Mouse (Mus musculus) gastrocnemius, adult 8-10 months (tissue): ENCODE results near the gene Psma7. TPM values are rescaled to one million over a fixed set of nuclear protein-coding genes. Genes with fewer than 3 reads are reported as not detected.

Experiments used
- DNase-seq, 2 experiments: peaks; one replicate each; pipeline ENCODE4 v3.0.0; 2022; ENCODE audit warnings: low spot score in 2 of 2
- total RNA-seq, 4 experiments: library from RNA; stranded (reverse); gene quantifications; 2 replicates each; pipeline ENCODE4 v1.2.4; 2022

The Psma7 gene
- 100 to 1,000 TPM; 137 to 165 (median 152) TPM for total RNA-seq

- DNase-seq = peak; percentile 80 to 86
These were observed at the start of gene Psma7, which contains the start of gene Ss18l1 for GRCm38 (mm10) chr2:180042256-180042857. Gene Psma7, minus strand, starts transcription at chr2:180042433. Gene Ss18l1, plus strand, starts transcription at chr2:180042509.

- DNase-seq = peak in 1 of 2 experiments; percentile 5
These were observed 48.1 kb upstream of the Psma7 start for GRCm38 (mm10) chr2:180090285-180090684.

- DNase-seq = no peak
These were observed 45.2 kb upstream of the Psma7 start for GRCm38 (mm10) chr2:180087472-180087871.

- no peak for DNase-seq
These were observed 44.4 kb upstream of the Psma7 start for GRCm38 (mm10) chr2:180086637-180087027.

- DNase-seq = no peak
These were observed 43.8 kb upstream of the Psma7 start for GRCm38 (mm10) chr2:180085926-180086636.

GRCm38 (mm10) chr2:180084565-180084964 is 42.3 kb upstream of the Psma7 start:
- no peak for DNase-seq

GRCm38 (mm10) chr2:180083063-180083462 is 40.8 kb upstream of the Psma7 start:
- no peak for DNase-seq

- no peak for DNase-seq
These were observed 38.4 kb upstream of the Psma7 start for GRCm38 (mm10) chr2:180080680-180081079.

- no peak for DNase-seq
These were observed 35.4 kb upstream of the Psma7 start for GRCm38 (mm10) chr2:180077622-180078021.

GRCm38 (mm10) chr2:180072886-180073285 is 30.7 kb upstream of the Psma7 start:
- no peak for DNase-seq

GRCm38 (mm10) chr2:180071671-180072070 is 29.4 kb upstream of the Psma7 start:
- DNase-seq = no peak

GRCm38 (mm10) chr2:180070481-180071453 is 28.5 kb upstream of the Psma7 start, which contains the start of gene Mtg2:
Gene Mtg2, plus strand, starts transcription at chr2:180070588.
- DNase-seq = peak; percentile 90 to 94

GRCm38 (mm10) chr2:180069770-180070480 is 27.7 kb upstream of the Psma7 start:
- no peak for DNase-seq

- DNase-seq = no peak
These were observed 21.3 kb upstream of the Psma7 start for GRCm38 (mm10) chr2:180063338-180064131.

GRCm38 (mm10) chr2:180053001-180053400 is 10.8 kb upstream of the Psma7 start:
- DNase-seq = peak in 1 of 2 experiments; percentile 20

GRCm38 (mm10) chr2:180051986-180052733 is 9.9 kb upstream of the Psma7 start:
- DNase-seq = no peak

- peak; percentile 52 to 64 for DNase-seq
These were observed 8.8 kb upstream of the Psma7 start for GRCm38 (mm10) chr2:180050986-180051385.

- DNase-seq = no peak
These were observed 5.9 kb upstream of the Psma7 start for GRCm38 (mm10) chr2:180047980-180048635.

- no peak for DNase-seq
These were observed 5.3 kb upstream of the Psma7 start for GRCm38 (mm10) chr2:180047580-180047979.
